Mouse (Mus musculus) heart, adult 18-20 months (tissue): ENCODE results near the gene Mfn2. TPM values are rescaled to one million over a fixed set of nuclear protein-coding genes. Genes with fewer than 3 reads are reported as not detected.
"Not testable (repeated sequence)": the region's sequence is repeated elsewhere in the genome, so short reads cannot be mapped to it uniquely, and the experiment has no call there.

Experiments
- DNase-seq, 2 experiments: peaks; one replicate each; pipeline ENCODE4 v3.0.0; 2021 to 2022; ENCODE audit warnings: mixed read lengths in 1 of 2
- total RNA-seq, 2 experiments: library from RNA; stranded (reverse); gene quantifications; 2 replicates each; pipeline ENCODE4 v1.2.3; 2021

Gene Mfn2
- total RNA-seq, 2 experiments from 2014 or later, result 623 to 655 TPM

DNA sequence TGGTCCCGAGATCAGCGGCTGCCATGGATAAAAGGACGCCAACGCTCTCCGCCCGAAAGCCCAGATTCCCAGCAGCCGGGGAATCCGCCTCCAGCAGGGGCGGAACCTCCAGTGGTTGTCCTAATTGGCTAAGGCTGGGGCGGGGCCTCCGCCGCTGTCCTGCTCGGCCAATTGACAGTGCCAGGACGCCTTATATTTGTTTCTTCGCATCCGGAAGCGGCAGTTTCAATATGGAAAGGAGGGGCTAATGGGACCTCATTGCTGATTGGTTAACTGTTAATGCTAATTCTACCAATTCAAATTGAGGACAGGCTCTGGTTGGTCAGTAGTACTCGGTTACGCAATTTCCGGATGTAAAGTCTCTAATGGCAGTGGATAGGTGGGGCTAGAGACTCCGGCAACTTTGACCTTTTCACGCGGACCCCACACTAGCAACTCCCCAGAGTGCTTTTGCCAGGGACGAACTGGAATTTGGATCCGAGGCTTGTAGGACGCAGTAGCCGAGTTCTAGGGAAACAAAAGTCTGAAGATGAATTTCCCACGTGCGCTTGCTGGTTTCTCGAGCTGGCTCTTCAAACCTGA is 36.0 kb downstream of the Mfn2 start, which contains the start of the genes Miip and Fv1:
Gene Miip (minus strand): TSS at position 367 of the 582 bp plus-strand sequence.
Gene Fv1 (plus strand): TSS at position 530 of the 582 bp plus-strand sequence.
- peak; percentile 94 to 99 for DNase-seq

DNA sequence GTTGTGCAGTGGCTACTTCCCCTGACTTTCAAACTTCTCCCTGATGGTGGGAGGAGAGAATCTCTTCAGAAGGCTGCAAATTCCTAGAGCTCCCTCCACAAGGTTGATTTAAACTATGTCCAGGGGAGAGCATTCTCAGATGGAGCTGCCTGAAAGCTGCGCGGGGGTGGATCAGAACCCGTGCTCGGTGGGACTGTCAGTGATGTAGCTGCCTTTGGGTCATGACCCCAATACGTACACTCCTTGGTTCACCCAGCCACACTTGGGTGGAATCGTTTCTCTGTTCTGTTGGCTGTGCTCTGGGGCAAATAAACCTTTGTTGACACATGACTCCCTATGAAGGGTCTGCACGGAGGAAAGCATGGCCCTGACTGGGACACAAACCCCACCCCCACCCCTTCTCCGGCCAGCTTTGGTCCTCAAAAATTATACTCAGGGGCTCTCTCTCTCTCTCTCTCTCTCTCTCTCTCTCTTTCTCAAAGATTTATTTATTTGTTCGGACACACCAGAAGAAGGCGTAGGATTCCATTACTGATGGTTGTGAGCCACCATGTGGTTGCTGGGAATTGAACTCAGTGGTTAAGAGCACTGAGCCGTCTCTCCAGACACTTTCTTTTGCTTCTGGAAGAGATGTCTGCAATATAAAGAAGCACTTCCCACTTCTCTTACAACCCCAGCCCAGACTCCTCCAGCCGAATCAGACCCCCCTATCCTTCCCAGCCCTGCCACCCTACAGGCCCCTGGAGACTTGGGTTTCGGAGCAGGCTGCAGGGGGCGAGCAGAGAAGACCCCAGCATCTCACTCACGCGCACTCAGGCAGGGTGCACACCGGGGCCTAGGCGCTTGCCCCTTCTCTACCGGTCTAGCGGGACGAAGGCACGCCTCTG is 36.7 kb downstream of the Mfn2 start:
- DNase-seq, result peak in 1 of 2 experiments; percentile 12

GRCm38 (mm10) chr4:147866793-147867192 is 37.7 kb downstream of the Mfn2 start:
- DNase-seq, result not testable (repeated sequence)

GRCm38 (mm10) chr4:147866056-147866455 is 38.4 kb downstream of the Mfn2 start:
- no peak for DNase-seq

GRCm38 (mm10) chr4:147865651-147866050 is 38.9 kb downstream of the Mfn2 start:
- no peak for DNase-seq

DNA sequence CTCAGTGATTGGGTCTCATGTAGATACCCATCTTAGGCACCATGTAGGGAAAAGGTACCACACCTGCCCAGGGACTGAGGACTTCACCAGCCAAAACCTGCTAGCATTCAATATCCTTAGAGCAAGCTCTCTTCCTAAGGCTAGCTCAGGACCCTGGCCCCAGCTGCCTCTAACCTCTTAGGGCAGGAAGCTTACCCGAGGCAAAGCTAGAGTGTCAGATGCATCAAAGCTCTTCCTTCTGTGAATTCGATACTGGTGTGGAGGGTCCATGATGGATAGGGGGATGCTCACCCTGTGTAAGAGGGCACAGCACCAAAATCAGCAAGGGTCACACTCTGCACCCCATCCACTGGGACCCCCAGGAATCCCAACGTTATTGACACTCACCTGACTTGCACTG is 42.5 kb downstream of the Mfn2 start:
- no peak for DNase-seq

DNA sequence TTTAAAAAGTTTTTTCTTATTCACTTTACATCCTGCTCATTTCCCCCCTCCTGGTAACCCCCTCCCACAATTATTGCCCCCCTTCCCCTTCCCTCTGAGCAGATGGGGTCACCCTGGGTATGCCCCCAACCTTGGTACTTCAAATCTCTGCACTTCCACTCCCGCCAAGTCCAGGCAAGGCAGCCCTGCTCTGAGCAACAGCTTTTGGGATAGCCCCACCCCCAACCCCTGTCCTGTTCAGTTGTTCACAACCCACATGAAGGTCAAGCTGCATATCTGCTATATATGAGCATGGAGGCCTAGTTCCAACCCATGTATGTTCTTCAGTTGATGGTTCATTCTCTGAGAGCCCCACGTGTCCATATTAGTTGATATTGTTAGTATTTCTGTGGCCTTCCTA is 53.7 kb downstream of the Mfn2 start:
- DNase-seq, result no peak

DNA sequence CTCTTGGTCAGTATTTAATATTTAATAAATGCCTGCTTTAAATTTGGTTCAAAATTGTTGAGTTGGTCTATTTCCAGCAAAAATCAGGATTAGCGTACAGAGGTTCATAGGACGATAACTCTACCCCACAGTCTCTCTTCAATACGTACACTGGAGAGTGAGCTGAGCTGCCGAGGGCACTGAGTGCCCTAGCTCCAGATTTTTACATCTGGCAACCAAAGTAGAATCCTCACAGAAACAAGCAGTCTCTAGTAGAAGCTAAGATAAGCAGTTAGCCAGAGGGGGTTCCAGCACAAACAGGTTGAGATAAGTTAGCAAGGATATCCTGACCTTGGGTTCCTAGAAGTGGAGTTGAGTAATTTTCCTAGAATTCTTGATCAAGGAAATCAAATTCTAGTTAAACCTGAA is 55.9 kb downstream of the Mfn2 start:
- DNase-seq, result no peak

DNA sequence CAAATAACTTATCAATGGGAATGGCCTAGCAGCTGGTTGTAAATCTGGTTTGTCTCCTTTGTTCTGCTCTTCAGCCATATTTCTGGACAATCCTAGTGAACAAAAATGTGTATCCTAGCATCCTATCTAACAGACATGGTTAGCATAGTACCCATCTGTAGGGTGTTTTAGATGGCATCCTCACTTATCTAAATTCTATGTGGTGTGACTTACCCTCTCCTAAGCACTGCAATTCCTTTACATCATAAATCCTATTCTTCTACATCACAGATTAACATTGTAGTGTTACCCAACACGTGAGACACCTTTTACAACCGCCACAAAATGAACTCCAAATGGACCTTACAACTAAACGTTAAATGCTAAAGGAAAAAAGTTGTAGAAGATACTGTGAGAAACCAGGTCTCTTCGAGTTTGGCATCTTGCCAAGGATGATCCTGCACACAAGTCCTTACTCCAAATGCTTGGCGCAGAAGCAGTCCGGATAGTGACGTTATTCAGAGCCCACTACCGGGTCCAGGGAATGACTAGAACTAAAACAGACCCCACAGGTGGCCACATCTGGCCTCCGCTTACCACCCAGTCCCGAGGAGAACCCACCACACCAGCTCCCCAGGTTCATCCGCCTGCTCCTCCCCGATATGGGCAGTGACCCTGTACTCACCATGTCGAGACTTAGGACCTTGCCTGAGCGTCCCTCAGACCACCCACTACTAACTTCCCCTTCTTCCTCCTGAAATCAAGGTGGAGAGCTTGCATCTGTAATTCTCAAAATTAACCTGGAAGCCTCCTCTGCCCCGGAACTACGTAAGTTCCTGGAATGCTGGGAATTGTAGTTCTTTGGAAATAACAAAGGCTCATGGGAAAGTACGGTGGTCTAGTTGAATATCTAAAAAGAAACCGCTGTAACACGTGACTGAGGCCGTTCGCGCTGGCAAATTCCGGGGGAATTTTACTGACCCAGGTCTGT is 56.6 kb downstream of the Mfn2 start, which contains the start of gene Zfp933:
Gene Zfp933 (minus strand): TSS at position 753 of the 970 bp plus-strand sequence.
- peak; percentile 91 for DNase-seq

- DNase-seq, result no peak
Observed at GRCm38 (mm10) chr4:147842871-147843270, 61.6 kb downstream of the Mfn2 start.

- peak in 1 of 2 experiments; percentile 70 for DNase-seq
Observed at GRCm38 (mm10) chr4:147839282-147839681, 65.2 kb downstream of the Mfn2 start.

DNA sequence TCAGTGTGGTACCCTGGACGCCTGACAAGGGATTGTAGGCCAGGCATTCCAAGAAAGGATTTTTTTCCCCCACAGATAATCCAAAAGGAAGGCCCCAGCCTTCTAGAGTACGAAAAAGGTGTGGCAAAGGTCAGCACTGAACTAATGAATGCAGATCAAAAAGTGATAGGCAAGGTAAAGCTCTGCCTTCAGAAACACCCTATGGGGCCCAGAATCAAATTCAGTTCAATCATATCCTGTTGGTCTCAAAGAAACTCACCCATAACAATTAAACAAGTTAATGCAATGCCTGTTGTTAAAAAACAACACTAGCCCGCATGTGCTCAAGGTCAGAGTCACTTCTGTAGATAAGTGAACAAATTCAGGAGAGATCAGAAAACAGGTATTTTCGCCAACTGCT is 80.1 kb downstream of the Mfn2 start:
- DNase-seq, result no peak

Other genes starting within 250 kb of the Mfn2 start
- not detected for gene Zfp534, start 202.2 kb downstream of the Mfn2 start, total RNA-seq
- gene Zfp984, start 94.9 kb downstream of the Mfn2 start, total RNA-seq, result 1 to 10 TPM; 2.1 to 2.2 TPM
- gene Zfp933, start 56.3 kb downstream of the Mfn2 start, total RNA-seq, result 10 to 100 TPM in 1 of 2 experiments, 1 to 10 TPM in 1; 9.8 to 10.9 TPM
- gene Miip, start 35.9 kb downstream of the Mfn2 start, total RNA-seq, result 1 to 10 TPM; 4.6 to 7.5 TPM
- 10 to 100 TPM; 17.2 to 22.3 TPM for gene Fv1, start 35.7 kb downstream of the Mfn2 start, total RNA-seq
- 10 to 100 TPM; 61.0 to 65.3 TPM for gene Plod1, start 32.1 kb upstream of the Mfn2 start, total RNA-seq
- gene 2510039O18Rik, start 36.2 kb upstream of the Mfn2 start, total RNA-seq, result 10 to 100 TPM; 38.1 to 43.1 TPM
- 100 to 1,000 TPM; 170 to 310 TPM for gene Nppb, start 81.1 kb upstream of the Mfn2 start, total RNA-seq
- 1,000 to 10,000 TPM; 1,365 to 1,908 TPM for gene Nppa, start 96.0 kb upstream of the Mfn2 start, total RNA-seq
- 1 to 10 TPM; 7.8 to 8.0 TPM for gene Clcn6, start 134.1 kb upstream of the Mfn2 start, total RNA-seq
- gene Mthfr, start 134.4 kb upstream of the Mfn2 start, total RNA-seq, result 10 to 100 TPM in 1 of 2 experiments, 1 to 10 TPM in 1; 7.9 to 10.7 TPM
- gene Agtrap, start 183.3 kb upstream of the Mfn2 start, total RNA-seq, result 10 to 100 TPM; 47.8 to 50.4 TPM
- gene Mad2l2, start 225.7 kb upstream of the Mfn2 start, total RNA-seq, result 10 to 100 TPM; 12.2 to 14.5 TPM
- gene Draxin, start 226.0 kb upstream of the Mfn2 start, total RNA-seq, result under 1 TPM; 0.07 to 0.08 TPM
- 10 to 100 TPM; 41.0 to 42.1 TPM for gene Fbxo6, start 247.4 kb upstream of the Mfn2 start, total RNA-seq